Mouse (Mus musculus) bone marrow, adult 2 months (tissue): Measurements from ENCODE around the gene Irs1.

ENCODE experiments used
- CTCF ChIP-seq: fragments of 200-500 bp; IDR thresholded peaks from 2 replicates; pipeline ENCODE4 v1.5.1; 2011; ENCODE audit warnings: low read length, control low read depth; ENCODE audit not compliant: control insufficient read depth, insufficient read depth
- POLR2A ChIP-seq: fragments of 200-500 bp; IDR thresholded peaks from 2 replicates; pipeline ENCODE4 v1.6.1; 2011; ENCODE audit warnings: low read depth, mild to moderate bottlenecking, control low read depth, low read length, borderline replicate concordance; ENCODE audit not compliant: control insufficient read depth

DNA sequence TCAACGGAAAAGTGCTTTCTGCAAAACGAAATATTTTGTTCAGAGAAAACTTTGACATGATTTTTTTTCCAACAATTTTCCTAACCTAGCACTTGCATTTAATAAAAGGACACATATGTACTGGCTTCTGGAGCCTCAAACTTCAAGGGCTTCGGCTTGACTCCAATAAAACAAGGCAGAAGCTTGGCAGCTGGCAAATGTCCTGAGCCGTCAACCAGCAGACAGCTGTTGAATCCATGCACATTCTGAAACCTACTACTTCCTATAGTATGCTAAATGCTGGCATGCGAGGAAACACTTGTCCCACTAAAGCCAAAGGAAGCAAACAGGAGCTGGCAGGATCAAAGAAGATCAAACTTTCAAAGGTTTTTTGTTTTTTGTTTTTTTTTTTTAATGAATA, 33.8 kb downstream of the Irs1 start:
- TF ChIP-seq CTCF (no peak), POLR2A (no peak)
